In genomic region chr5:129118523-129118922, GRCm38 (mm10) we compare ENCODE assay signal across 27 mouse cellular contexts. TPM values are rescaled to one million over a fixed set of nuclear protein-coding genes. Genes with fewer than 3 reads are reported as not detected.
DNase-seq lines count a peak whose midpoint lies in the region; ATAC-seq lines count a peak whose summit lies in the region.
"Had no signal": no experiment of that assay in that cellular context is flagged by ENCODE, and none has a peak within 500 bp of the region (broad histone marks: within the 10 kb centered on the region; RNA-seq: fewer than 3 reads in every experiment).

No protein-coding gene starts in this region.

- ATAC-seq in forebrain, embryonic 15.5 days (replicated peaks) = no peak
- ATAC-seq in forebrain, embryonic 12.5 days (ENCODE audit: low FRiP score) = no peak
- no peak for ATAC-seq in hindbrain, embryonic 13.5 days (ENCODE audit: low FRiP score)
- ATAC-seq in hindbrain, embryonic 11.5 days (ENCODE audit: low FRiP score) = no peak
- no peak for ATAC-seq in midbrain, embryonic 13.5 days
- no peak for ATAC-seq in neural tube, embryonic 15.5 days (ENCODE audit: low FRiP score)
- ATAC-seq: inflammation-experienced regulatory T-cells, adult 6 months; Patski had no signal

- no peak overlapping the region for H3K4me2 ChIP-seq in forebrain, embryonic 15.5 days (replicated peaks)
- no peak overlapping the region for H3K4me2 ChIP-seq in forebrain, embryonic 12.5 days
- H3K4me2 ChIP-seq in hindbrain, embryonic 13.5 days = no peak overlapping the region
- H3K4me2 ChIP-seq in hindbrain, embryonic 11.5 days (replicated peaks; ENCODE audit: low read depth, low read length) = no peak overlapping the region
- H3K4me2 ChIP-seq in midbrain, embryonic 13.5 days (replicated peaks) = no peak overlapping the region
- H3K4me2 ChIP-seq in neural tube, embryonic 15.5 days = no peak overlapping the region
- H3K4me2 ChIP-seq: heart, embryonic 13.5 days; limb, embryonic 13.5 days; liver, embryonic 11.5 days; lung, embryonic 15.5 days; midbrain, embryonic 12.5 days had no signal

- H3K4me3 ChIP-seq in forebrain, embryonic 15.5 days = no peak overlapping the region
- H3K4me3 ChIP-seq in forebrain, embryonic 12.5 days (replicated peaks) = no peak overlapping the region
- H3K4me3 ChIP-seq in hindbrain, embryonic 13.5 days = no peak overlapping the region
- no peak overlapping the region for H3K4me3 ChIP-seq in hindbrain, embryonic 11.5 days (ENCODE audit: low read depth, low read length)
- H3K4me3 ChIP-seq in midbrain, embryonic 13.5 days (replicated peaks) = no peak overlapping the region
- H3K4me3 ChIP-seq in midbrain, embryonic 10.5 days = no peak overlapping the region
- H3K4me3 ChIP-seq in neural tube, embryonic 15.5 days (replicated peaks) = no peak overlapping the region
- H3K4me3 ChIP-seq: erythroblast, embryonic 14.5 days; heart, adult 2 months; heart, embryonic 13.5 days; limb, embryonic 13.5 days; lung, embryonic 15.5 days; midbrain, embryonic 12.5 days; myocyte had no signal

- 66% methylated on average over 7 of the region's 7 CpGs for WGBS in forebrain, embryonic 15.5 days
- 78% methylated on average over 7 of the region's 7 CpGs for WGBS in forebrain, embryonic 12.5 days
- WGBS in hindbrain, embryonic 13.5 days = 39% methylated on average over 7 of the region's 7 CpGs
- WGBS in hindbrain, embryonic 11.5 days = 43% methylated on average over 7 of the region's 7 CpGs
- WGBS in midbrain, embryonic 13.5 days = 72% methylated on average over 7 of the region's 7 CpGs
- 83% methylated on average over 7 of the region's 7 CpGs for WGBS in midbrain, embryonic 10.5 days
- WGBS in neural tube, embryonic 15.5 days = 37% methylated on average over 7 of the region's 7 CpGs

- no peak for DNase-seq in hindbrain, embryonic 11.5 days (ENCODE audit: low spot score)
- DNase-seq in midbrain, embryonic 10.5 days (ENCODE audit: low spot score) = no peak
- no peak for DNase-seq in cerebellum, postnatal 14 days
- DNase-seq: adrenal gland, postnatal 14 days; cerebellum, adult 11-12 months; cerebellum, adult 9-11 months; gastrocnemius, postnatal 36 days; heart, adult 2 months; heart, postnatal 10 days; kidney, adult 11 months; kidney, postnatal 14 days; spleen, adult 18-20 months; thymus, postnatal 14 days had no signal

- H3K27me3 ChIP-seq in forebrain, embryonic 15.5 days = no peaks in the 10 kb centered on the region
- no peaks in the 10 kb centered on the region for H3K27me3 ChIP-seq in forebrain, embryonic 12.5 days
- no peaks in the 10 kb centered on the region for H3K27me3 ChIP-seq in hindbrain, embryonic 13.5 days
- H3K27me3 ChIP-seq in hindbrain, embryonic 11.5 days (ENCODE audit: control insufficient read depth, insufficient read depth, low read length) = no peaks in the 10 kb centered on the region
- H3K27me3 ChIP-seq in midbrain, embryonic 13.5 days = no peaks in the 10 kb centered on the region
- no peaks in the 10 kb centered on the region for H3K27me3 ChIP-seq in midbrain, embryonic 10.5 days (ENCODE audit: low read depth, poor library complexity, severe bottlenecking)
- H3K27me3 ChIP-seq in neural tube, embryonic 15.5 days (replicated peaks) = no peaks in the 10 kb centered on the region
- H3K27me3 ChIP-seq: heart, embryonic 13.5 days; limb, embryonic 13.5 days; lung, embryonic 15.5 days; midbrain, embryonic 12.5 days had no signal

- no peaks in the 10 kb centered on the region for H3K9me3 ChIP-seq in forebrain, embryonic 15.5 days
- no peaks in the 10 kb centered on the region for H3K9me3 ChIP-seq in forebrain, embryonic 12.5 days
- no peaks in the 10 kb centered on the region for H3K9me3 ChIP-seq in hindbrain, embryonic 13.5 days
- no peaks in the 10 kb centered on the region for H3K9me3 ChIP-seq in hindbrain, embryonic 11.5 days (ENCODE audit: control insufficient read depth, low read length)
- no peaks in the 10 kb centered on the region for H3K9me3 ChIP-seq in midbrain, embryonic 13.5 days
- no peaks in the 10 kb centered on the region for H3K9me3 ChIP-seq in midbrain, embryonic 10.5 days (replicated peaks)
- H3K9me3 ChIP-seq in neural tube, embryonic 15.5 days (replicated peaks) = no peaks in the 10 kb centered on the region
- H3K9me3 ChIP-seq: heart, embryonic 13.5 days; limb, embryonic 13.5 days; lung, embryonic 15.5 days; midbrain, embryonic 12.5 days had no signal

- peak overlapping the region; percentile 56 for H3K27ac ChIP-seq in forebrain, embryonic 15.5 days (replicated peaks)
- no peak overlapping the region for H3K27ac ChIP-seq in forebrain, embryonic 12.5 days
- H3K27ac ChIP-seq in hindbrain, embryonic 13.5 days = peak overlapping the region; percentile 26
- no peak overlapping the region for H3K27ac ChIP-seq in hindbrain, embryonic 11.5 days (ENCODE audit: low read depth, low read length)
- 0 out of 2 replicates have a peak overlapping the region, but pooled peaks have one; percentile 14 for H3K27ac ChIP-seq in midbrain, embryonic 13.5 days
- H3K27ac ChIP-seq in midbrain, embryonic 10.5 days (replicated peaks) = no peak overlapping the region
- H3K27ac ChIP-seq in neural tube, embryonic 15.5 days (replicated peaks) = peak overlapping the region; percentile 46; the same call in 1 of the 2 replicates
- H3K27ac ChIP-seq: heart, adult 2 months; heart, embryonic 13.5 days; limb, embryonic 13.5 days; lung, embryonic 15.5 days; midbrain, embryonic 12.5 days had no signal

- H3K4me1 ChIP-seq in forebrain, embryonic 15.5 days = peaks cover 4% of the 10 kb centered on the region; the same call in 1 of the 2 replicates
- H3K4me1 ChIP-seq in forebrain, embryonic 12.5 days = 0 out of 2 replicates have a peak, but pooled peaks cover 4% of the 10 kb centered on the region
- peaks cover 10% of the 10 kb centered on the region for H3K4me1 ChIP-seq in hindbrain, embryonic 13.5 days (replicated peaks)
- H3K4me1 ChIP-seq in hindbrain, embryonic 11.5 days (replicated peaks; ENCODE audit: control insufficient read depth, insufficient read depth, low read length) = no peaks in the 10 kb centered on the region
- H3K4me1 ChIP-seq in midbrain, embryonic 13.5 days (replicated peaks) = peaks cover 10% of the 10 kb centered on the region; the same call in 1 of the 2 replicates
- H3K4me1 ChIP-seq in midbrain, embryonic 10.5 days = no peaks in the 10 kb centered on the region
- H3K4me1 ChIP-seq in neural tube, embryonic 15.5 days = peaks cover 2% of the 10 kb centered on the region; the same call in 1 of the 2 replicates
- H3K4me1 ChIP-seq: heart, embryonic 13.5 days; lung, embryonic 15.5 days had no signal

- no peak overlapping the region for H3K9ac ChIP-seq in forebrain, embryonic 15.5 days (replicated peaks)
- H3K9ac ChIP-seq in forebrain, embryonic 12.5 days = no peak overlapping the region
- H3K9ac ChIP-seq in hindbrain, embryonic 13.5 days = 0 out of 2 replicates have a peak overlapping the region, but pooled peaks have one; percentile 9
- no peak overlapping the region for H3K9ac ChIP-seq in hindbrain, embryonic 11.5 days (ENCODE audit: low read depth, low read length)
- no peak overlapping the region for H3K9ac ChIP-seq in midbrain, embryonic 13.5 days (replicated peaks)
- H3K9ac ChIP-seq in neural tube, embryonic 15.5 days (replicated peaks) = no peak overlapping the region
- H3K9ac ChIP-seq: heart, embryonic 13.5 days; limb, embryonic 13.5 days; lung, embryonic 15.5 days; midbrain, embryonic 12.5 days had no signal

- H3K36me3 ChIP-seq in forebrain, embryonic 15.5 days = no peaks in the 10 kb centered on the region
- H3K36me3 ChIP-seq in forebrain, embryonic 12.5 days (replicated peaks) = no peaks in the 10 kb centered on the region
- no peaks in the 10 kb centered on the region for H3K36me3 ChIP-seq in hindbrain, embryonic 13.5 days
- no peaks in the 10 kb centered on the region for H3K36me3 ChIP-seq in hindbrain, embryonic 11.5 days (ENCODE audit: control insufficient read depth, insufficient read depth, low read length)
- H3K36me3 ChIP-seq in midbrain, embryonic 13.5 days = no peaks in the 10 kb centered on the region
- H3K36me3 ChIP-seq in midbrain, embryonic 10.5 days = no peaks in the 10 kb centered on the region
- H3K36me3 ChIP-seq in neural tube, embryonic 15.5 days = no peaks in the 10 kb centered on the region
- H3K36me3 ChIP-seq: heart, embryonic 13.5 days; limb, embryonic 13.5 days; lung, embryonic 15.5 days; midbrain, embryonic 12.5 days had no signal

RNA-seq across cellular contexts. Expression of gene Adgrd1, which starts 22.0 kb away (rescaled TPM):
- 0.09 and 0.20 TPM in 2 replicates for polyA plus RNA-seq in forebrain, embryonic 15.5 days (2015; fragmentation: Nextera tagmentation; extraction: Ambion mirVana)
- 0.05 and 0.09 TPM in 2 replicates for polyA plus RNA-seq in forebrain, embryonic 12.5 days (2016; fragmentation: Nextera tagmentation; extraction: Ambion mirVana)
- 0.13 and 0.14 TPM in 2 replicates for polyA plus RNA-seq in hindbrain, embryonic 13.5 days (2015; fragmentation: Nextera tagmentation; extraction: Ambion mirVana)
- 0.05 and 0.20 TPM in 2 replicates for polyA plus RNA-seq in hindbrain, embryonic 11.5 days (2014; fragmentation: Nextera tagmentation; extraction: Ambion mirVana)
- polyA plus RNA-seq in midbrain, embryonic 13.5 days (2015; fragmentation: Nextera tagmentation; extraction: Ambion mirVana) = 0.12 and 0.15 TPM in 2 replicates
- 0.09 and 0.16 TPM in 2 replicates for polyA plus RNA-seq in midbrain, embryonic 10.5 days (2016; fragmentation: Nextera tagmentation; extraction: Ambion mirVana)
- polyA plus RNA-seq in neural tube, embryonic 15.5 days (2015; fragmentation: Nextera tagmentation; extraction: Ambion mirVana) = 0.38 and 0.69 TPM in 2 replicates
- polyA plus RNA-seq: erythroblast, embryonic 14.5 days; liver, embryonic 11.5 days had no signal

Comparison
In these comparisons a context has a peak if more than half of its experiments do, and no peak if none do; other contexts are left out.
1. H3K27ac ChIP-seq: peak in forebrain, embryonic 15.5 days (single experiment), hindbrain, embryonic 13.5 days (single experiment), midbrain, embryonic 13.5 days (single experiment) and neural tube, embryonic 15.5 days (single experiment); none in forebrain, embryonic 12.5 days (single experiment), hindbrain, embryonic 11.5 days (single experiment) and midbrain, embryonic 10.5 days (single experiment).